Mouse (Mus musculus) liver, postnatal 0 days (tissue): Measurements from ENCODE around the gene Dlk2.

Experiments used
- CTCF ChIP-seq: sonication (generic); IDR thresholded peaks from 2 replicates; pipeline ENCODE4 v1.5.1; 2016; ENCODE audit warnings: antibody characterized with exemption, low read depth
- EP300 ChIP-seq: IDR thresholded peaks from 2 replicates; pipeline ENCODE4 v1.6.1; 2016; ENCODE audit warnings: antibody characterized with exemption, low read depth, mild to moderate bottlenecking

- TF ChIP-seq CTCF: no peak
- no peak for TF ChIP-seq EP300
Observed at GRCm38 (mm10) chr17:46275506-46275905, 21.7 kb upstream of the Dlk2 start.
